Mouse (Mus musculus) E14TG2a.4 (cell line): ENCODE results near the gene B4galt7.

Source experiments
- CTCF ChIP-seq: conservative IDR thresholded peaks from 2 replicates; pipeline ENCODE4 v1.5.1; 2014; ENCODE audit warnings: low read length
- NANOG ChIP-seq: IDR thresholded peaks from 2 replicates; pipeline ENCODE4 v1.6.1; 2014; ENCODE audit warnings: borderline replicate concordance, low read length, mixed read lengths
- POU5F1 ChIP-seq: IDR thresholded peaks from 2 replicates; pipeline ENCODE4 v1.6.1; 2014; ENCODE audit warnings: low read length, borderline replicate concordance

DNA sequence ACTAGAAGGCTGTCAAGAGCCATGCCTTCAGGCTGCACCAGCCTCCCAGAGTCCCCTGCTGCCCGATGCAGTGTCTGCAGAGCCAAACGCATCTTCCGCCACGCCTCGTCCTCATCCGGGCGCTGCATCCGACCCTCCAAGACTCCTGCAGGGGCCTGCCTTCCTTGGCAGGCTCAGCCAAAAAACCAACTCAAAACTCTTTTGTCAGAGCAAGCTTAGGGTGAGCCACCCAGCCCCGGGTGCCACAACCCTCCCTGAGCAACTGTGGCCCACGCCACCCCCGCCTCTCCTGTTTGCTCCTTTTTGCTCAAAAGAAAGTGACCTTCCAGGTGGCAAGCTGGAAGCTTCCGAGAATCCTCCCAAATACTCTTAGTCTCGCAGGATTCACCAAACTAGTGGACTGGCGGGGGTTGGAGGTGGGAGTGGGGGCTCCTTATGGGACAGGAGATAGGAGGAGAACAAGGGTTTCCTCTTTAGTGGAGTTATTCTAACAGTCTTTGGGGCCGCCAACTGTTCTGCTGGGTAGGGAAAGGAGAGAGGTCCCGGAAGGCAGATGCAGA lies 29.9 kb upstream of the B4galt7 start:
- no peak for TF ChIP-seq CTCF
- TF ChIP-seq POU5F1, result no peak
- no peak for TF ChIP-seq NANOG
